Mouse (Mus musculus): ENCODE results near the gene Gm42906. TPM values are rescaled to one million over a fixed set of nuclear protein-coding genes. Genes with fewer than 3 reads are reported as not detected.

Gene Gm42906
- polyA plus RNA-seq, 1 experiment from 2014 or later = not detected

DNA sequence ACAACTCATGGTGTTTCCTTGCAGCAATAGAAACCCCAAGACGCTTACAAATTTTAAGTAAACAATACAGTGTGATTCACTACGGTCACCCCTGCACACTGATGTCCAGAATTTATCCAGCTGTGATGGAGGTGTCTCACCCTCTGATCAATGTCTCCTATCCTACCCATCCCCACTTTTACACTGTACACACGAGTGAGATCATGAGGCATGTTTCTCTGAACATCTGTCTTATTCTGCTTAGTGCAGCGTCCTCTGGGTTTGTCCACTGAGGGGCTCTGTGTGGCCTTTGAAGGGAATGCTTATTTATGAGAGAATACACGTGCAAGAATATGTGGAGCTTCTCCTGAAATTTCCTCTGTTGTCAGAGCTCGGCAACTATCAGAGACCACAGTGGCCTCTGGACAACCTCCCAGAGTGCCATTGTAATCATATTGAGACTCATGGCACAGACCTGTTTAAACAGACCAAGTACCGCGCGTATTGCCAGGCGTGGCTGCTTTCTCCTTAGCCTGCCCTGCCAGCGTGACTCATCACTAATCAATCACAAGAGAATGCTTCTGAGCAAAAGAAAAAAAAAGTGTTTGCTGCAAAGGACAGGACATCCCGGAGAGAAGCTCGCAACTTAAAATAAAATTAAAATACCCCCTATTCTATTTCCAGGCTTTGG lies 231.2 kb downstream of the Gm42906 start:
- no peak for ATAC-seq (ENCODE audit: low read depth)
- no peaks in the 10 kb centered on the region for H3K9me3 ChIP-seq (ENCODE audit: control insufficient read depth, low read length)
- WGBS = 52% methylated on average over 13 of the region's 13 CpGs
- H3K9ac ChIP-seq (replicated peaks; ENCODE audit: low read depth, low read length) = no peak overlapping the region
- H3K27me3 ChIP-seq (ENCODE audit: control insufficient read depth, insufficient read depth, low read length) = no peaks in the 10 kb centered on the region
- no peaks in the 10 kb centered on the region for H3K4me1 ChIP-seq (ENCODE audit: control insufficient read depth, insufficient read depth, low read length)
- H3K27ac ChIP-seq (ENCODE audit: low read depth, low read length) = no peak overlapping the region
- no peak overlapping the region for H3K4me2 ChIP-seq (ENCODE audit: low read depth, low read length)
- H3K4me3 ChIP-seq (ENCODE audit: low read depth, low read length) = no peak overlapping the region
- no peaks in the 10 kb centered on the region for H3K36me3 ChIP-seq (ENCODE audit: control insufficient read depth, insufficient read depth, low read length)

DNA sequence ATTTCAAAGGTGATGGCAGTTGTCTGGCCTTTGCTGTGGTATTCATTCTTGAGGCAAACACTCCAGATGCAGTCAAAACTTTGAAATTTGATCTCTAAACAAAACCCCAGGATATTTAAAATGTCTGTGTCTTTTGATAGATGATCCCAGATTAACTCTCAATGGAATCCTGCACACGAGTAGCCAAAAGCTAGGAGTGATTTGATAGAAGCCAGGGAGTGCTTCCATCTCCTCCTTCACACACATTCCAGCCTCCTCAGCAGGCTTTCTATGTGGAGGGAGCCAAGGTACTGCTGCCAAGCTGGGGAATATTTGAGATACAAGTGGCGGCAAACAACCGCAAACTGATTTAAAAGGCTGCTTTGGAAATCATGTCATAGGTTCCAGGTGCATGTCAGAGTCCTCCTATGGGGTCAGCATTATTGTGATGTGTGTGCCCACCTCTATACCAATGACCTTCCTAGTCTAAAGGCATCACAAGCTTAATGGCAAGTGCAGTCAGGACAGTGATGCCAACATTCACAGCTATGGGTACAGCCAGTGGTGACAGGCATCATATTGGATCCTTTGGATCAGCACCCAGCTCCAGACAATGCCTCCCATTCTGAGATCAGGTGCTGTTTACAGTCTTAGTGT lies 234.0 kb downstream of the Gm42906 start:
- Histone ChIP-seq H3K36me3 (ENCODE audit: control insufficient read depth, insufficient read depth, low read length) (no peaks in the 10 kb centered on the region), H3K27ac (ENCODE audit: low read depth, low read length) (no peak overlapping the region), H3K4me1 (ENCODE audit: control insufficient read depth, insufficient read depth, low read length) (no peaks in the 10 kb centered on the region), H3K4me3 (ENCODE audit: low read depth, low read length) (no peak overlapping the region), H3K9ac (replicated peaks; ENCODE audit: low read depth, low read length) (no peak overlapping the region), H3K27me3 (ENCODE audit: control insufficient read depth, insufficient read depth, low read length) (no peaks in the 10 kb centered on the region), H3K9me3 (ENCODE audit: control insufficient read depth, low read length) (no peaks in the 10 kb centered on the region), H3K4me2 (ENCODE audit: low read depth, low read length) (no peak overlapping the region)
- no peak for ATAC-seq (ENCODE audit: low read depth)
- WGBS = 86% methylated on average over 3 of the region's 3 CpGs

DNA sequence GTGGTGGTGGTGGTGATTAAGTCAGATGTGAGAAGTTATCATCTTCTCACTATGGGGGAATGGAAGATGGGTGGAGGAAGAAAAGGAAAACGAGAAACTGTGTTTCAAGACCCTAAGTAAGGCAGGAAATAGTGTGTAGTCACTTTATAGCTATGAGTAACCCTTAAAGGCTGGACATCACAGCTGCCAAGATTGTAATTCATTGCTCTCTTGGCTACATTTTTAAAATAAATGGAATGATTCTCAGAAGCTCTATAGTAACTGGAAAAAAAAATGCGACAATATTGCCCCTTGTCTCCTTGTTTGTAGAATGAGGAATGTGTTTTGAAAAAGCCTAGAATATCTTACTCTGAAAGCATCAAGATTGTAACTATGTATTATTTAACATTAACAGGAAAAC lies 235.7 kb downstream of the Gm42906 start:
- Histone ChIP-seq H3K9me3 (ENCODE audit: control insufficient read depth, low read length) (no peaks in the 10 kb centered on the region), H3K4me2 (ENCODE audit: low read depth, low read length) (no peak overlapping the region), H3K9ac (replicated peaks; ENCODE audit: low read depth, low read length) (no peak overlapping the region), H3K36me3 (ENCODE audit: control insufficient read depth, insufficient read depth, low read length) (no peaks in the 10 kb centered on the region), H3K4me3 (ENCODE audit: low read depth, low read length) (no peak overlapping the region), H3K27me3 (ENCODE audit: control insufficient read depth, insufficient read depth, low read length) (no peaks in the 10 kb centered on the region), H3K4me1 (ENCODE audit: control insufficient read depth, insufficient read depth, low read length) (no peaks in the 10 kb centered on the region), H3K27ac (ENCODE audit: low read depth, low read length) (no peak overlapping the region)
- ATAC-seq (ENCODE audit: low read depth) = no peak
- 71% methylated on average over 2 of the region's 2 CpGs for WGBS

DNA sequence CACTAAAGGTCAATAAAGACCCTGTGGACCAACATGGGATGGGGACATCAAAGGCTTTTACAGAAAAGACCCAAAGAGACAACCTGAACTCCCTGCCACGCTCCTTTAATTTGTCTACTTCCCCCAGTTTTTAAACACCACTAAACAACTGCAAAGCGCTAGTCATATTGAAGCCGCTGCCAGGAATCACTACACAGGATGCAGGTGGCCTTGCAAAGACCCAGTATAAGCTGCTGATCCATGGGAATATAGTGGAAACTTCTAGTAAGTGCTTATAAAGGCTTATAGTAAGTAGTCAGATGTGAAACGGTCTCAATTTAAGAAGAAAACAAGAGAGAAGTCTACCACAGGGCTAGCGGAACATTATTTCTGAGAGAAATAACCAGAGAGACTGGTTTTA lies 237.2 kb downstream of the Gm42906 start:
- H3K36me3 ChIP-seq (ENCODE audit: control insufficient read depth, insufficient read depth, low read length) = no peaks in the 10 kb centered on the region
- no peak overlapping the region for H3K9ac ChIP-seq (replicated peaks; ENCODE audit: low read depth, low read length)
- H3K27me3 ChIP-seq (ENCODE audit: control insufficient read depth, insufficient read depth, low read length) = no peaks in the 10 kb centered on the region
- 77% methylated on average over 5 of the region's 5 CpGs for WGBS
- H3K9me3 ChIP-seq (ENCODE audit: control insufficient read depth, low read length) = no peaks in the 10 kb centered on the region
- ATAC-seq (ENCODE audit: low read depth) = no peak
- H3K4me1 ChIP-seq (ENCODE audit: control insufficient read depth, insufficient read depth, low read length) = no peaks in the 10 kb centered on the region
- no peak overlapping the region for H3K27ac ChIP-seq (ENCODE audit: low read depth, low read length)
- H3K4me3 ChIP-seq (ENCODE audit: low read depth, low read length) = no peak overlapping the region
- no peak overlapping the region for H3K4me2 ChIP-seq (ENCODE audit: low read depth, low read length)

GRCm38 (mm10) chr5:151189789-151190378 lies 238.1 kb downstream of the Gm42906 start:
- WGBS = 3% methylated on average over 27 of the region's 27 CpGs
- Histone ChIP-seq H3K36me3 (ENCODE audit: control insufficient read depth, insufficient read depth, low read length) (no peaks in the 10 kb centered on the region), H3K4me2 (ENCODE audit: low read depth, low read length) (peak overlapping the region; percentile 91), H3K4me1 (ENCODE audit: control insufficient read depth, insufficient read depth, low read length) (no peaks in the 10 kb centered on the region), H3K9me3 (ENCODE audit: control insufficient read depth, low read length) (no peaks in the 10 kb centered on the region), H3K4me3 (ENCODE audit: low read depth, low read length) (peak overlapping the region; percentile 50), H3K9ac (replicated peaks; ENCODE audit: low read depth, low read length) (peak overlapping the region; percentile 50), H3K27ac (ENCODE audit: low read depth, low read length) (no peak overlapping the region), H3K27me3 (ENCODE audit: control insufficient read depth, insufficient read depth, low read length) (no peaks in the 10 kb centered on the region)
- ATAC-seq (ENCODE audit: low read depth) = peak; percentile 95

DNA sequence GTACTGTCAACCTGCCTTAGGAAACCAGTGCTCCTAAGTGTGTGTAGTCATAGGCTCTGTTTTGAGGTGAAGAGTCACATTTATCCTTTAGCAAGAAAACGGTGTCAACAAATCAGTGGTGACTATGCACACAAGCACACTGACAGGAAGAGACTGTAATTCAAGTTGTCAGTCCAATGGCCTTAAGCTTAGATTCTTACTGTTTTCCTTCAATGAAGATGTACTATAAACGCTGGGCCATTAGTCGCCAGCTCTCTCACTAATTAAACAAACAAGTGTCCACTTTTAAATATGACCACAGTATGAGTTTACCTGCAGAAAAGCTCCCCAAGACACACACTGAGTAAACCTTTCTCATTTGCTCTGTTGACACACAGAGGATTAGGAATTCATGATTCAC lies 238.6 kb downstream of the Gm42906 start:
- Histone ChIP-seq H3K36me3 (ENCODE audit: control insufficient read depth, insufficient read depth, low read length) (no peaks in the 10 kb centered on the region), H3K27me3 (ENCODE audit: control insufficient read depth, insufficient read depth, low read length) (no peaks in the 10 kb centered on the region), H3K4me1 (ENCODE audit: control insufficient read depth, insufficient read depth, low read length) (no peaks in the 10 kb centered on the region), H3K4me2 (ENCODE audit: low read depth, low read length) (peak overlapping the region; percentile 91), H3K9me3 (ENCODE audit: control insufficient read depth, low read length) (no peaks in the 10 kb centered on the region), H3K27ac (ENCODE audit: low read depth, low read length) (no peak overlapping the region), H3K9ac (replicated peaks; ENCODE audit: low read depth, low read length) (peak overlapping the region; percentile 50; the same call in 1 of the 2 replicates), H3K4me3 (ENCODE audit: low read depth, low read length) (peak overlapping the region; percentile 50)
- WGBS = 22% methylated on average over 3 of the region's 3 CpGs
- ATAC-seq (ENCODE audit: low read depth) = no peak

- Histone ChIP-seq H3K4me2 (ENCODE audit: low read depth, low read length) (no peak overlapping the region), H3K9ac (replicated peaks; ENCODE audit: low read depth, low read length) (no peak overlapping the region), H3K27ac (ENCODE audit: low read depth, low read length) (no peak overlapping the region), H3K9me3 (ENCODE audit: control insufficient read depth, low read length) (no peaks in the 10 kb centered on the region), H3K4me1 (ENCODE audit: control insufficient read depth, insufficient read depth, low read length) (no peaks in the 10 kb centered on the region), H3K27me3 (ENCODE audit: control insufficient read depth, insufficient read depth, low read length) (no peaks in the 10 kb centered on the region), H3K4me3 (ENCODE audit: low read depth, low read length) (peak overlapping the region; percentile 50; the same call in 1 of the 2 replicates), H3K36me3 (ENCODE audit: control insufficient read depth, insufficient read depth, low read length) (no peaks in the 10 kb centered on the region)
- WGBS = 76% methylated on average over 6 of the region's 6 CpGs
- ATAC-seq (ENCODE audit: low read depth) = no peak
Measured at GRCm38 (mm10) chr5:151188659-151189058, 239.3 kb downstream of the Gm42906 start.

DNA sequence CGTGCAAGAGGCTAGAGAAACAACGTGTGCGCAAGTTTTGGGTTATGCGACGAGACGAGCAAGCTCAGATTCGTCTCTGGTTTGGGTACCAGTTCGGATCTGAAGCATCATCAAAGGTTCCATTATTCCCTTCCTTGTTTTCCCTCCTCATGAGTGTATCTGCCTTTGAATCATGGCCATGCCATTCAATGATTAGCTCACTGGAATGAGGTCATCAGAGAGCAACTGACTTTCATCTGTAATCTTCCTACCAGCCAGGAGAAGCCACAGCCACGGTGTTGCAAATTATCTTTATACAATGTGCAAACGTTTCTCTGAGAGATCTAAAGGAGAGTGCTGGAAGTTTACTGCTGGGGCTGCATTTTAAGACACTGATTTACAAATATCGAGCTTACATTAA lies 240.6 kb downstream of the Gm42906 start:
- H3K27ac ChIP-seq (ENCODE audit: low read depth, low read length) = no peak overlapping the region
- H3K4me2 ChIP-seq (ENCODE audit: low read depth, low read length) = no peak overlapping the region
- H3K9ac ChIP-seq (replicated peaks; ENCODE audit: low read depth, low read length) = no peak overlapping the region
- H3K4me3 ChIP-seq (ENCODE audit: low read depth, low read length) = no peak overlapping the region
- H3K36me3 ChIP-seq (ENCODE audit: control insufficient read depth, insufficient read depth, low read length) = no peaks in the 10 kb centered on the region
- H3K27me3 ChIP-seq (ENCODE audit: control insufficient read depth, insufficient read depth, low read length) = no peaks in the 10 kb centered on the region
- no peaks in the 10 kb centered on the region for H3K4me1 ChIP-seq (ENCODE audit: control insufficient read depth, insufficient read depth, low read length)
- H3K9me3 ChIP-seq (ENCODE audit: control insufficient read depth, low read length) = no peaks in the 10 kb centered on the region
- 83% methylated on average over 11 of the region's 11 CpGs for WGBS
- no peak for ATAC-seq (ENCODE audit: low read depth)

DNA sequence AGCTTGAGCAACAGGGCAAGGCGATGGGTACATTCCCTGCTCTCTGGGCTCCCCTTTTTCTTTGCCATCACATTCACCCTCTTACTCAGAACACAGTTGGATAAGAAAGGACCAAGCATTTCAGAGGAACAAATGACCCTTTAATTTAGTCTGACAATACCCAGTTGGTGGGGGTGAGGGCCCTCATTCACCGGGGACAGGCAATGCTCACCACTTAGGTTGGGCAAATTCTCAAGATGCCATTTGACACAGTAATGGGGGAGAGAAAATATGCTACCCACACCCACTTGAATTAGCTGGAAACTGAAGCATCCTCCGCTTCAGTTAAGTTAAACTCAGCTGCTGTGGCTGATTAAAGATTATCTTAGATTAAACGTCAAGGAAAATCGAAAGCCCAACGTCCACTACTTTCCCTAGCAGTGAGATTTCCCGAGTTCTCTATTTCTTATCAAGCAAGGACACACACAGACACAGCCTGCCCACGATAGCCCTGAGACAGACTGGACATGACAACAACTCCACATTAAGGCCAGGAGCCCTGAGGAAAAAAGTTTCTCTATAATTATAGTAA lies 242.6 kb downstream of the Gm42906 start:
- no peaks in the 10 kb centered on the region for H3K36me3 ChIP-seq (ENCODE audit: control insufficient read depth, insufficient read depth, low read length)
- H3K27me3 ChIP-seq (ENCODE audit: control insufficient read depth, insufficient read depth, low read length) = no peaks in the 10 kb centered on the region
- H3K9ac ChIP-seq (replicated peaks; ENCODE audit: low read depth, low read length) = no peak overlapping the region
- no peak overlapping the region for H3K4me2 ChIP-seq (ENCODE audit: low read depth, low read length)
- H3K4me3 ChIP-seq (ENCODE audit: low read depth, low read length) = no peak overlapping the region
- no peak overlapping the region for H3K27ac ChIP-seq (ENCODE audit: low read depth, low read length)
- H3K9me3 ChIP-seq (ENCODE audit: control insufficient read depth, low read length) = no peaks in the 10 kb centered on the region
- 76% methylated on average over 8 of the region's 8 CpGs for WGBS
- no peaks in the 10 kb centered on the region for H3K4me1 ChIP-seq (ENCODE audit: control insufficient read depth, insufficient read depth, low read length)
- ATAC-seq (ENCODE audit: low read depth) = no peak

Data from neural tube, embryonic 14.5 days (tissue).